10 mouse cellular contexts compared by ENCODE assay signal in the genomic region with DNA sequence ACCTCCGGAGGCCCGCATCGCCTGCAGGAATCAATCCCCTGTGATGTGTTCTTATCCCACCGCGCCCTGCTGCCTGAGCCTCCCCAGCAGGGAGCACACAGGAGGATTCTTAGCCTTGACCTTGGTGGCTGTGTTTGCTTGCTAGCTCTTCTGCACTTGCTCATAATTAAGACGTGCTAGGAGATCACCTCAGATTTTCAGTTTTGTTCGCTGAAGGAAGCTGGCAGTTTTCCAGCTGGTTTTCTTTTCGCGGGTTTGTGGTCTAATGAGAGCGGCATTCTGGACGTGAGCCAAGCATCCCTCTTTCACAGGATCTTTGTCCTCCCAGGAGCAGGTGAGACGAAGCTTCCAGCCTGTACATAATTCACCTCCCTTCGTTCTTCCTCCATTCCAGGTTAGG. TPM values are rescaled to one million over a fixed set of nuclear protein-coding genes. Genes with fewer than 3 reads are reported as not detected.
A peak's percentile ranks its signal among the peaks of the same experiment; 100 is the strongest.
DNase-seq lines count a peak whose midpoint lies in the region; ATAC-seq lines count a peak whose summit lies in the region.
"Had no signal": no experiment of that assay in that cellular context is flagged by ENCODE, and none has a peak within 500 bp of the region (broad histone marks: within the 10 kb centered on the region; RNA-seq: fewer than 3 reads in every experiment).

No protein-coding gene starts in this region.

- no peaks in the 10 kb centered on the region for H3K27me3 ChIP-seq in hindbrain, embryonic 13.5 days
- H3K27me3 ChIP-seq in hindbrain, embryonic 10.5 days (ENCODE audit: insufficient read depth, poor library complexity, severe bottlenecking) = no peaks in the 10 kb centered on the region
- H3K27me3 ChIP-seq in forebrain, embryonic 15.5 days = no peaks in the 10 kb centered on the region

- H3K4me3 ChIP-seq in hindbrain, embryonic 13.5 days = no peak overlapping the region
- H3K4me3 ChIP-seq in hindbrain, embryonic 10.5 days = no peak overlapping the region
- H3K4me3 ChIP-seq in forebrain, embryonic 15.5 days = peak overlapping the region; percentile 12; the same call in 1 of the 2 replicates

- peak overlapping the region; percentile 84 for H3K27ac ChIP-seq in hindbrain, embryonic 13.5 days
- H3K27ac ChIP-seq in hindbrain, embryonic 10.5 days = no peak overlapping the region
- peak overlapping the region; percentile 79 for H3K27ac ChIP-seq in forebrain, embryonic 15.5 days (replicated peaks)
- H3K27ac ChIP-seq: kidney, postnatal 0 days had no signal

- no peak for ATAC-seq in hindbrain, embryonic 13.5 days (ENCODE audit: low FRiP score)
- ATAC-seq in forebrain, embryonic 15.5 days (replicated peaks) = peak; percentile 53

- peak overlapping the region; percentile 29 for H3K4me2 ChIP-seq in hindbrain, embryonic 13.5 days
- peak overlapping the region; percentile 32 for H3K4me2 ChIP-seq in forebrain, embryonic 15.5 days (replicated peaks)

- no peak for DNase-seq in hindbrain, embryonic 10.5 days (ENCODE audit: low spot score)
- DNase-seq in testis, postnatal 10 days (ENCODE audit: low spot score) = peak; percentile 57
- DNase-seq in testis, postnatal 14 days (ENCODE audit: low spot score) = no peak
- DNase-seq in adrenal gland, postnatal 25 days = no peak
- DNase-seq in gastrocnemius, adult 18-20 months (ENCODE audit: low spot score) = no peak
- DNase-seq in urinary bladder, adult 2 months (ENCODE audit: low spot score) = no peak
- DNase-seq: liver had no signal

- H3K36me3 ChIP-seq in hindbrain, embryonic 13.5 days = 0 out of 2 replicates have a peak, but pooled peaks cover 2% of the 10 kb centered on the region
- no peaks in the 10 kb centered on the region for H3K36me3 ChIP-seq in hindbrain, embryonic 10.5 days
- H3K36me3 ChIP-seq in forebrain, embryonic 15.5 days = no peaks in the 10 kb centered on the region

- H3K9me3 ChIP-seq in hindbrain, embryonic 13.5 days = no peaks in the 10 kb centered on the region
- H3K9me3 ChIP-seq in hindbrain, embryonic 10.5 days = no peaks in the 10 kb centered on the region
- no peaks in the 10 kb centered on the region for H3K9me3 ChIP-seq in forebrain, embryonic 15.5 days

- WGBS in hindbrain, embryonic 13.5 days = 37% methylated on average over 13 of the region's 13 CpGs
- WGBS in hindbrain, embryonic 10.5 days = 74% methylated on average over 13 of the region's 13 CpGs
- WGBS in forebrain, embryonic 15.5 days = 12% methylated on average over 13 of the region's 13 CpGs

- peaks cover 42% of the 10 kb centered on the region for H3K4me1 ChIP-seq in hindbrain, embryonic 13.5 days (replicated peaks)
- H3K4me1 ChIP-seq in hindbrain, embryonic 10.5 days (replicated peaks) = peaks cover 20% of the 10 kb centered on the region
- H3K4me1 ChIP-seq in forebrain, embryonic 15.5 days = peaks cover 20% of the 10 kb centered on the region

- H3K9ac ChIP-seq in hindbrain, embryonic 13.5 days = peak overlapping the region; percentile 36; the same call in 1 of the 2 replicates
- H3K9ac ChIP-seq in forebrain, embryonic 15.5 days (replicated peaks) = 0 out of 2 replicates have a peak overlapping the region, but pooled peaks have one; percentile 5

RNA-seq across cellular contexts. Expression of a gene that starts 33.6 kb away (rescaled TPM):
- 247 and 259 TPM in 2 replicates for polyA plus RNA-seq in hindbrain, embryonic 13.5 days (2015; fragmentation: Nextera tagmentation; extraction: Ambion mirVana)
- polyA plus RNA-seq in hindbrain, embryonic 10.5 days (2016; fragmentation: Nextera tagmentation; extraction: Ambion mirVana) = 34.4 and 57.3 TPM in 2 replicates
- polyA plus RNA-seq in forebrain, embryonic 15.5 days (2015; fragmentation: Nextera tagmentation; extraction: Ambion mirVana) = 182 and 188 TPM in 2 replicates
- 5.6 and 7.6 TPM in 2 replicates for total RNA-seq in adrenal gland, postnatal 25 days (2021)
- 10 to 100 TPM; 66.8 to 69.9 TPM for total RNA-seq in gastrocnemius, adult 18-20 months (2021)
- 10.2 TPM in 2 replicates for polyA plus RNA-seq in urinary bladder, adult 2 months (2012; rRNA removed)
